Mouse (Mus musculus): ENCODE measurements around the gene Vipr1.

Vipr1 gene

DNA sequence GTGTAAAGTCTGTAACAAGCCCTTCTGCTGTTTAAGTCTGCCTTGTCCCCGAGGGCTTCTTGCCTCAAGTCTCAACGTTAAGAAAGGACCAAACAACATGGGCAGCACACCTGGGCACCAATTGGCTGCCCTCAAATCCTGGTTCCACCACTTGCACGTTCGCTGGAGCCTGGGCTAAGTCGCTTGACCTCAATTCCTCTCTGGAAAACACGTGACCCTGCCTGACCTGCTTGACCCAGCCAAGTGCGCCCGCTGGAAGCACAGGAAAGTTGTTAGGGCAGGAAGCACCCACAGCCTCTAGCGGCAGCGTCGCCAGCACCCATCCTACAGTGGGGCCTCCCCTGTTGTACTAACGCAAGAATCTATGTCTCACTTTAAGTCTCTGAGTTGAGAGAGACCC lies 52.2 kb downstream of the Vipr1 start:
- TF ChIP-seq NANOG (IDR thresholded peaks at IDR 0.05; ENCODE audit: borderline replicate concordance, low read length): no peak
- peaks cover 15% of the 10 kb centered on the region for H3K4me1 ChIP-seq (replicated peaks; ENCODE audit: low read depth, low read length)
- peaks cover 39% of the 10 kb centered on the region for H3K36me3 ChIP-seq (ENCODE audit: insufficient read depth, low read length)
- peaks cover 9% of the 10 kb centered on the region for H3K9me3 ChIP-seq (ENCODE audit: low read length)
- no peak overlapping the region for H3K4me3 ChIP-seq (replicated peaks; ENCODE audit: low read length)
- no peaks in the 10 kb centered on the region for H3K27me3 ChIP-seq (ENCODE audit: insufficient read depth, low read length)

- Histone ChIP-seq H3K4me1 (replicated peaks; ENCODE audit: low read depth, low read length) (peaks cover 17% of the 10 kb centered on the region), H3K4me3 (replicated peaks; ENCODE audit: low read length) (no peak overlapping the region), H3K27me3 (ENCODE audit: insufficient read depth, low read length) (no peaks in the 10 kb centered on the region), H3K36me3 (ENCODE audit: insufficient read depth, low read length) (peaks cover 32% of the 10 kb centered on the region), H3K9me3 (ENCODE audit: low read length) (peaks cover 9% of the 10 kb centered on the region)
- TF ChIP-seq CTCF (conservative IDR thresholded peaks at IDR 0.05; ENCODE audit: low read length): no peak
- TF ChIP-seq POU5F1 (IDR thresholded peaks at IDR 0.05; ENCODE audit: borderline replicate concordance, low read length): no peak
- no peak for TF ChIP-seq NANOG (IDR thresholded peaks at IDR 0.05; ENCODE audit: borderline replicate concordance, low read length)
Observed at GRCm38 (mm10) chr9:121696626-121697025, 54.1 kb downstream of the Vipr1 start.

- Histone ChIP-seq H3K9me3 (ENCODE audit: low read length) (peaks cover 9% of the 10 kb centered on the region), H3K4me1 (replicated peaks; ENCODE audit: low read depth, low read length) (peaks cover 18% of the 10 kb centered on the region), H3K27me3 (ENCODE audit: insufficient read depth, low read length) (no peaks in the 10 kb centered on the region), H3K36me3 (ENCODE audit: insufficient read depth, low read length) (peaks cover 27% of the 10 kb centered on the region), H3K4me3 (replicated peaks; ENCODE audit: low read length) (no peak overlapping the region)
- TF ChIP-seq CTCF (conservative IDR thresholded peaks at IDR 0.05; ENCODE audit: low read length) (peak; percentile 97), POU5F1 (IDR thresholded peaks at IDR 0.05; ENCODE audit: borderline replicate concordance, low read length) (no peak), NANOG (IDR thresholded peaks at IDR 0.05; ENCODE audit: borderline replicate concordance, low read length) (no peak)
Observed at GRCm38 (mm10) chr9:121697150-121698049, 54.9 kb downstream of the Vipr1 start.

DNA sequence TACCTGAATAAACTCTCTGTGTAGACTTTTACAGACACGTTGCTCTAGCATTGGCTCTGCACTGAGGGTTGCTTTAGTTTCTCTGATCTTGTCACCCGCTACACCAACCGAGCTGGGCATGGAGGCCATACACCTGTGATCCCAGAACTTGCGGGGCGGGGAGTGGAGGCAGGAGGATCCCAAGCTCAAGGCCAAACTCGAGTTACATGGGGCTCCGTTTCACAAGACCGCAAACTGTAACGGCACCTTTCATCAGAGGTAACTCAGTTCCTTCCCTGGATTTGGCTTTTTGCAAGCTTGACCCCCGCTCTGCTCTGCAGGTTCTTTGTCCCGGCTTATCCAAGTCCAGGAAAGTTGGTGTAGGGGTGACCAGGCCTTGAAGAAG lies 61.7 kb downstream of the Vipr1 start:
- peaks cover 44% of the 10 kb centered on the region for H3K4me1 ChIP-seq (replicated peaks; ENCODE audit: low read depth, low read length)
- TF ChIP-seq NANOG (IDR thresholded peaks at IDR 0.05; ENCODE audit: borderline replicate concordance, low read length): no peak
- no peak for TF ChIP-seq POU5F1 (IDR thresholded peaks at IDR 0.05; ENCODE audit: borderline replicate concordance, low read length)
- no peak for TF ChIP-seq CTCF (conservative IDR thresholded peaks at IDR 0.05; ENCODE audit: low read length)
- H3K27me3 ChIP-seq (ENCODE audit: insufficient read depth, low read length): no peaks in the 10 kb centered on the region; the same call in 1 of the 2 replicates
- H3K36me3 ChIP-seq (ENCODE audit: insufficient read depth, low read length): peaks cover 6% of the 10 kb centered on the region; the same call in 1 of the 2 replicates
- peak overlapping the region; percentile 87 for H3K4me3 ChIP-seq (replicated peaks; ENCODE audit: low read length)
- no peaks in the 10 kb centered on the region for H3K9me3 ChIP-seq (ENCODE audit: low read length)

DNA sequence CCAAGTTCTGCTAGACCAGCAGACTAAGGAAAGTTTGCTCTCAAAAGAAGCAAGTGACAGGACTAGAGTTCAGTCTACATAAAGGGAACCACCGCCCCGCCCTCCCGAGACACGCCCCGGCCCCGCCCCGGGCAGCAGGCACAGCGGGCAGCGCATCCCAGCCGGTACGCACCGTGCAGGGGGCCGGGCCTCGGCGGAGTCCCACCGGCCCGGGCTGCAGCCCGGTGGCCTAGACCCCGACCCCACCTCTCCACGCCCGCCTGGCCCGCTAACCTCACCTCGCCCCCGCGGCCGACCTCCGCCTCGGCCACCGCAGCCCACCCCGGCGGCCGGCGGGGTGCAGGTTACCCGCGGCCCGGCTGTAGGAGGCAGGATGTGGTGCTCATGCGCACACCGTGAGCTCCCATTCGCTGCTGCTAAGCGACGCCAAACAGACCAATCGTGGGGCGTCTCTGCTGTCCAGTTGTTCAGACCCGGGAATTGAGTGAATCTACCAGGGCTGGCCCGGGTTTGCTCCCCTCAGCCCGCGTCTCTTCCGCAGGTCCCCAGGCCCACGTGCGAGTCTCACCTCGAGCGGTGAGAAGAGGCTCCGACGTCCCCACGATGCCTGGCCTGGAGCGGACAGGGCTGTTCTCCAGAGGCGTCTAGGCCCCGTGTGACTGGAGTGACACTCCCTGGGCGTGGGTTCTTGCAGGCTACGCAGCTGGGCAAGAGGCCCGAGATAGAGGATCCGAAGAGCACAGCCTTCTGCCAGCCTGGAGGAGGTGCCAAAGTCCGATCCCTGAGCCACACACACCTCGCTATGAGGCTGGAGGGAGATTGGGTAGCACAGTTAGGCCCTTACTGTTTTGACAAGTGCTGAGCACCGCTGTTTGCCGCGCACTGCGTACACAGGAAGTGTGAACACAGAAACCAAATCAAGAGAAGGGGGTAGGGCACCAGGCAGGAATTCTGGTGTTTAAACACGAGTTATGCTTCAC lies 62.4 kb downstream of the Vipr1 start, which contains the start of gene Sec22c:
Sec22c (minus strand) TSS at position 845 of the 980 bp plus-strand sequence.
- H3K9me3 ChIP-seq (ENCODE audit: low read length): no peaks in the 10 kb centered on the region
- TF ChIP-seq CTCF (conservative IDR thresholded peaks at IDR 0.05; ENCODE audit: low read length): no peak
- TF ChIP-seq NANOG (IDR thresholded peaks at IDR 0.05; ENCODE audit: borderline replicate concordance, low read length): no peak
- no peak for TF ChIP-seq POU5F1 (IDR thresholded peaks at IDR 0.05; ENCODE audit: borderline replicate concordance, low read length)

GRCm38 (mm10) chr9:121706029-121706675 lies 63.6 kb downstream of the Vipr1 start:
- no peak for TF ChIP-seq NANOG (IDR thresholded peaks at IDR 0.05; ENCODE audit: borderline replicate concordance, low read length)
- TF ChIP-seq POU5F1 (IDR thresholded peaks at IDR 0.05; ENCODE audit: borderline replicate concordance, low read length): no peak
- no peak for TF ChIP-seq CTCF (conservative IDR thresholded peaks at IDR 0.05; ENCODE audit: low read length)
- H3K36me3 ChIP-seq (ENCODE audit: insufficient read depth, low read length): 0 out of 2 replicates have a peak, but pooled peaks cover 3% of the 10 kb centered on the region
- H3K4me3 ChIP-seq (replicated peaks; ENCODE audit: low read length): peak overlapping the region; percentile 87; the same call in 1 of the 2 replicates
- peaks cover 48% of the 10 kb centered on the region for H3K4me1 ChIP-seq (replicated peaks; ENCODE audit: low read depth, low read length)
- no peaks in the 10 kb centered on the region; the same call in 1 of the 2 replicates for H3K27me3 ChIP-seq (ENCODE audit: insufficient read depth, low read length)
- H3K9me3 ChIP-seq (ENCODE audit: low read length): no peaks in the 10 kb centered on the region

More for the DNA sequence above, 62.4 kb downstream of the Vipr1 start, which contains the start of gene Sec22c:
- peaks cover 51% of the 10 kb centered on the region for H3K4me1 ChIP-seq (replicated peaks; ENCODE audit: low read depth, low read length)
- peak within 1 kb of the TSS; percentile 87 for H3K4me3 ChIP-seq (replicated peaks; ENCODE audit: low read length)
- 0 out of 2 replicates have a peak, but pooled peaks cover 3% of the 10 kb centered on the region for H3K36me3 ChIP-seq (ENCODE audit: insufficient read depth, low read length)
- H3K27me3 ChIP-seq (ENCODE audit: insufficient read depth, low read length): no peaks in the 10 kb centered on the region; the same call in 1 of the 2 replicates

DNA sequence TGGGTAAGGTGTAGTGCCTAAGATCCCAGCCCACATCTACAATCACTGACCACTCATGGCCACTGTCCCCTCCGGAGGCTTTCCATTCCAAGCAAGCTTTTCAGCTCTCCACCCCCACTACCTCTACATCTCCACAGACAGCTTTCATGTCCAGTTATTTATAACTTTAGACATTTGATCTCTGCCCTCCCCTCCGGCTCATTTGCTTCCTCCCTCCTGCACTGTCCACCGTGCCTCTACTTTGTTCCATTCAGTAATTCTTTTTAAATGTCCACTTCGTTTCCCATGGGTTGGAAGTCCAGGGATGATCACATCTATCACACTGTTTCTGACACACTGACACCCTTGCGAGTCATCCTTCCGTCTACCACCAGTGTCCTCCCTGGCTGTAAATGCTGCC lies 65.3 kb downstream of the Vipr1 start:
- Histone ChIP-seq H3K27me3 (ENCODE audit: insufficient read depth, low read length) (no peaks in the 10 kb centered on the region; the same call in 1 of the 2 replicates), H3K4me3 (replicated peaks; ENCODE audit: low read length) (no peak overlapping the region), H3K9me3 (ENCODE audit: low read length) (no peaks in the 10 kb centered on the region), H3K4me1 (replicated peaks; ENCODE audit: low read depth, low read length) (peaks cover 49% of the 10 kb centered on the region), H3K36me3 (ENCODE audit: insufficient read depth, low read length) (peaks cover 13% of the 10 kb centered on the region)
- TF ChIP-seq NANOG (IDR thresholded peaks at IDR 0.05; ENCODE audit: borderline replicate concordance, low read length) (no peak), POU5F1 (IDR thresholded peaks at IDR 0.05; ENCODE audit: borderline replicate concordance, low read length) (no peak), CTCF (conservative IDR thresholded peaks at IDR 0.05; ENCODE audit: low read length) (no peak)
